Mouse (Mus musculus): ENCODE results near the gene Atp9a. TPM values are rescaled to one million over a fixed set of nuclear protein-coding genes. Genes with fewer than 3 reads are reported as not detected.
A peak's percentile ranks its signal among the peaks of the same experiment; 100 is the strongest.
"Not testable (repeated sequence)": the region's sequence is repeated elsewhere in the genome, so short reads cannot be mapped to it uniquely, and the experiment has no call there.

The Atp9a gene
- polyA plus RNA-seq, 1 experiment from 2014 or later, result 60.4 TPM

DNA sequence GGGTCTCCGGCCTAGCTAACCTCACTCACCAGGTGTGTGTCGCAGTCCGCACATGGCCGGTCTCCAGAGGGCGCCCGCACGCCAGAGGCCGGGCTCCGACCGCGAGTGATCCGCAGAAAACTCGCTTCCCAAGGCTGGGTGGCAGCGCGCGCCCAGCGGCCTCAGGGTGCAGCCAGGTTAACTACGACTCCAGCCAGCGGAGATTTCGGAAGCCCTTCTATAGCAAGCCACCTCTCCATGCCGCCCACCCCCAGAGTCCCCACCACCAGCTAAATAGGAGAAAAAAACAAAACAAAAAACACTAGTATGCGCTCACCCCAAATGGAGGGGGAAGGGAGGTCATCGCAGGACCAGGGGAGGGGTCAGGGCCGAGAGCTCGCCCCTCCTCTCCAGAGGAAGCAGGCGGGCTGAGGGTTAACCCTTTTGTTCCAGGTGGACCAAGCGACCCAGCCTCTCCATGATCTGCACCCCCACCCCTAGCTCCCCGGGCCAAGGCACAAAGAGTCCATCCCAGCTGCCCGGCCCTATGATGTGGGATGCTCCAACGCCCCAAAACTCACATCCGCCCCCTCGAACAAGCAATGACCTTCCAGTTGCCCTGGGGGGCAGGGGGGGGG lies 23.0 kb upstream of the Atp9a start:
- Histone ChIP-seq H3K4me1 (peaks cover 49% of the 10 kb centered on the region), H3K27ac (replicated peaks) (peak overlapping the region; percentile 11; the same call in 1 of the 2 replicates), H3K9ac (replicated peaks) (peak overlapping the region; percentile 49; the same call in 1 of the 2 replicates), H3K27me3 (peaks cover 62% of the 10 kb centered on the region), H3K9me3 (no peaks in the 10 kb centered on the region), H3K4me3 (peak overlapping the region; percentile 48), H3K4me2 (replicated peaks) (peak overlapping the region; percentile 80), H3K36me3 (no peaks in the 10 kb centered on the region)
- ATAC-seq (replicated peaks), result 0 out of 2 replicates have a peak, but pooled peaks have one; percentile 18
- WGBS, result under 1% methylated on average over 32 of the region's 32 CpGs

- Histone ChIP-seq H3K27me3 (peaks cover 57% of the 10 kb centered on the region), H3K9me3 (no peaks in the 10 kb centered on the region), H3K36me3 (no peaks in the 10 kb centered on the region), H3K4me3 (peak overlapping the region; percentile 48), H3K4me1 (peaks cover 49% of the 10 kb centered on the region), H3K4me2 (replicated peaks) (peak overlapping the region; percentile 80), H3K9ac (replicated peaks) (no peak overlapping the region), H3K27ac (replicated peaks) (no peak overlapping the region)
- WGBS, result 4% methylated on average over 9 of the region's 9 CpGs
- no peak for ATAC-seq (replicated peaks)
Observed at GRCm38 (mm10) chr2:168764460-168764867, 22.3 kb upstream of the Atp9a start.

DNA sequence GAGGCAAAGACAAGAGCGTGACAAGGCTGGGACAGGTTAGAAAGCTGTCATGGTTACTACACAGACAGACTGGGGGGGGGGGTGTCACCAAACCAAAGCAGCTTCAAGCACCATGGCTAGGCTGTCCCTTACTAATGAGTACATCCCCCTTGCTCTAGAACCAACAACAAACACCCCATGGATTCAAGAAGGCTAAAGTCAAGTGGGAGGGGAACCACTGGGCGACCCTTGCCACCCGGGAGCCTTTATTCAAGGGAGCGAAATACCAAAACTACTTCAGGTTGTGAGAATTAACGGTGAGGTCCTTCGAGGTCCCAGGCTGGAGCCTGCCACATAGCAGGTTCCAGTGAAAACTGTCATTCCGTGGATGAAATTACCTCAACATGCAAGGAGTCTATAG lies 21.6 kb upstream of the Atp9a start:
- Histone ChIP-seq H3K36me3 (no peaks in the 10 kb centered on the region), H3K4me2 (replicated peaks) (peak overlapping the region; percentile 80), H3K9me3 (no peaks in the 10 kb centered on the region), H3K27ac (replicated peaks) (no peak overlapping the region), H3K27me3 (peaks cover 51% of the 10 kb centered on the region), H3K4me3 (peak overlapping the region; percentile 48), H3K9ac (replicated peaks) (no peak overlapping the region), H3K4me1 (peaks cover 49% of the 10 kb centered on the region)
- WGBS, result 4% methylated on average over 7 of the region's 7 CpGs
- no peak for ATAC-seq (replicated peaks)

- no peak for ATAC-seq (replicated peaks)
- Histone ChIP-seq H3K9me3 (no peaks in the 10 kb centered on the region), H3K9ac (replicated peaks) (peak overlapping the region; percentile 25), H3K27me3 (peaks cover 37% of the 10 kb centered on the region), H3K4me2 (replicated peaks) (peak overlapping the region; percentile 30), H3K27ac (replicated peaks) (no peak overlapping the region), H3K4me3 (peak overlapping the region; percentile 14; the same call in 1 of the 2 replicates), H3K4me1 (peaks cover 49% of the 10 kb centered on the region), H3K36me3 (no peaks in the 10 kb centered on the region)
- WGBS, result 1% methylated on average over 12 of the region's 12 CpGs
Observed at GRCm38 (mm10) chr2:168762411-168762815, 20.2 kb upstream of the Atp9a start.

- no peaks in the 10 kb centered on the region for H3K9me3 ChIP-seq
- no peak for ATAC-seq (replicated peaks)
- no peaks in the 10 kb centered on the region for H3K36me3 ChIP-seq
- peaks cover 45% of the 10 kb centered on the region for H3K4me1 ChIP-seq
- WGBS, result 4% methylated on average over 4 of the region's 4 CpGs
- H3K4me3 ChIP-seq, result peak overlapping the region; percentile 14; the same call in 1 of the 2 replicates
- H3K27ac ChIP-seq (replicated peaks), result no peak overlapping the region
- peak overlapping the region; percentile 30 for H3K4me2 ChIP-seq (replicated peaks)
- peaks cover 33% of the 10 kb centered on the region for H3K27me3 ChIP-seq
- H3K9ac ChIP-seq (replicated peaks), result peak overlapping the region; percentile 25; the same call in 1 of the 2 replicates
Observed at GRCm38 (mm10) chr2:168761954-168762353, 19.7 kb upstream of the Atp9a start.

DNA sequence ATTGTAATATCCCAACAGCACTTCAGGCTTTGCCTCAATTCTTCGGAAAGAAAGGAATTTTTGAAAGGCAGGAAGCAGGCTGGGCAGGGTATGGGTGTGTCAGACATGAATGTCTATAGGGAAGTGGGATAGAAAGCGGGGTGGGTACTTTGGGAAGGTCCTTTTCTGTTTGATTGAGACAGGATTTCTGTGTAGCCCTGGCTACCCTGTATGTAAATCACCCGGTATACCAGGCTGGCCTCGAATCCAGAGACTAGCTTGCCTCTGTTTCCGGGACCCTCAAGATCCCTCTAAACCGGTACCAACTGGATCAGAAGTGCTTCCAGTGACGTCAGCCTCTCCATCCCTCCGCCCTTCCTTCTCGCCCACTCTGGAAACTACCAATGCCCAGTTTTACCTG lies 18.9 kb upstream of the Atp9a start:
- H3K9me3 ChIP-seq, result no peaks in the 10 kb centered on the region
- H3K27ac ChIP-seq (replicated peaks), result no peak overlapping the region
- H3K36me3 ChIP-seq, result no peaks in the 10 kb centered on the region
- no peak overlapping the region for H3K4me2 ChIP-seq (replicated peaks)
- ATAC-seq (replicated peaks), result no peak
- H3K27me3 ChIP-seq, result peaks cover 27% of the 10 kb centered on the region
- 83% methylated on average over 9 of the region's 9 CpGs for WGBS
- no peak overlapping the region for H3K9ac ChIP-seq (replicated peaks)
- H3K4me1 ChIP-seq, result peaks cover 37% of the 10 kb centered on the region
- H3K4me3 ChIP-seq, result no peak overlapping the region

DNA sequence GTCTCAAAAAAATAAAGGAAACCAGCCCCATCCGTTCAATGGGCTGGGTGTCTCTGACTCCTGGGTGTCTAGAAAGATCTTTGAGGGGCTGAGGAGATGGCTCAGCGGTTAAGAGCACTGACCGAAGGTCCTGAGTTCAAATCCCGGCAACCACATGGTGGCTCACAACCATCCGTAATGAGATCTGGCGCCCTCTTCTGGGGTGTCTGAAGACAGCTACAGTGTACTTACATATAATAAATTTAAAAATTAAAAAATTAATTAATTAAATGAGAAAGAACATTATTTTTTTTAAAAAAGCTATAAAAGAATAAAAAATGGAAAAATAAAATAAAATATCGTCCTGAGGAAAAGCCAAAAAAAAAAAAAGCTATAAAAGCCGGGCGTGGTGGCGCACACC lies 2.2 kb upstream of the Atp9a start:
- ATAC-seq (replicated peaks); H3K9ac ChIP-seq (replicated peaks); H3K9me3 ChIP-seq; H3K4me3 ChIP-seq; H3K4me2 ChIP-seq (replicated peaks); H3K36me3 ChIP-seq; H3K27me3 ChIP-seq; H3K27ac ChIP-seq (replicated peaks); H3K4me1 ChIP-seq: not testable (repeated sequence)
- 88% methylated on average over 10 of the region's 10 CpGs for WGBS

DNA sequence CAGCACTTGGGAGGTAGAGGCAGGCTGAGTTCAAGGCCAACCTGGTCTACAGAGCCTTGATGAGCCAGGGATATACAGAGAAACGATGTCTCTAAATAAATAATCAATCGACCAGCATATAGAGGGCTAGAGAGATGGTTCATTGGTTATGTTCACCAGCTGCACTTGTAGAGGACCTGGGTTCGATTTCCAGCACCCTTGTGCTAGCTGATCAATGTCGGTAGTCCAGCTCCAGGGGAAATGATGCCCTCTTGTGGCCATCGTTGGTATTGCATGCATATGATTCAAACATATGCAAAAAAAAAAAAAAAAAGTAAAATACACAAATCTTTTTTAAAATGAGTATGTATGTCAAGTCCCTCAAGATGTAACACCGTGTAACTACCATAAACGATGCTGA lies 440 bp upstream of the Atp9a start:
- Histone ChIP-seq H3K4me3 (peak overlapping the region; percentile 96), H3K4me2 (replicated peaks) (peak overlapping the region; percentile 67), H3K36me3 (no peaks in the 10 kb centered on the region), H3K9ac (replicated peaks) (no peak overlapping the region), H3K27ac (replicated peaks) (peak overlapping the region; percentile 97), H3K27me3 (no peaks in the 10 kb centered on the region), H3K4me1 (peaks cover 10% of the 10 kb centered on the region; the same call in 1 of the 2 replicates), H3K9me3 (no peaks in the 10 kb centered on the region)
- ATAC-seq (replicated peaks), result no peak; the same call in 1 of the 2 replicates
- WGBS, result 16% methylated on average over 7 of the region's 7 CpGs

GRCm38 (mm10) chr2:168741273-168742058 lies 743 bp downstream of the Atp9a start:
- H3K9ac ChIP-seq (replicated peaks), result peak overlapping the region; percentile 94
- H3K4me1 ChIP-seq, result peaks cover 10% of the 10 kb centered on the region; the same call in 1 of the 2 replicates
- H3K9me3 ChIP-seq, result no peaks in the 10 kb centered on the region
- WGBS, result under 1% methylated on average over 87 of the region's 108 CpGs
- H3K4me2 ChIP-seq (replicated peaks), result peak overlapping the region; percentile 67
- peak; percentile 82 for ATAC-seq (replicated peaks)
- peak overlapping the region; percentile 97 for H3K27ac ChIP-seq (replicated peaks)
- H3K27me3 ChIP-seq, result no peaks in the 10 kb centered on the region
- peak overlapping the region; percentile 96 for H3K4me3 ChIP-seq
- no peaks in the 10 kb centered on the region for H3K36me3 ChIP-seq

DNA sequence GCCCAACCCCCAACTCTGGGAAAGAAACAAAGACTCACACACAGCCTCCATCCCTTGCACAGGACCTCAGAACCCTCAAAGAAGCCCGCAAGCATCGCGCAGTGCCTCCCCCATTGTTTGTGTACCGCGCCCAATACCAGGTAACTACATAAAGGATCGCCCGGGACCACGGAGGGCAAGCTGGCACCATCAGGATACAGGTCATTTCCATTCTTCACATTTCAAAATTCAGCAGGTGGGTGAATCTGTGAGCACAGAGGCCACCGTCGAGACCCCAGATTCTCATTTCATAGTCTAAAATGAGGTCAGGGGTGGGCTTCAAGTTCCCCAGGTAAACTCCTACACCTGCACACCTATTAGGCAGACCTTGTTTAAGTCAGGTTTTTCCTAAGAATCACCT lies 1.7 kb downstream of the Atp9a start:
- 85% methylated on average over 10 of the region's 10 CpGs for WGBS
- ATAC-seq (replicated peaks), result no peak

GRCm38 (mm10) chr2:168738854-168739253 lies 3.4 kb downstream of the Atp9a start:
- no peak for ATAC-seq (replicated peaks)
- no peak overlapping the region for H3K4me3 ChIP-seq
- no peaks in the 10 kb centered on the region for H3K36me3 ChIP-seq
- no peaks in the 10 kb centered on the region for H3K9me3 ChIP-seq
- H3K27ac ChIP-seq (replicated peaks), result no peak overlapping the region
- H3K4me2 ChIP-seq (replicated peaks), result no peak overlapping the region
- peaks cover 14% of the 10 kb centered on the region; the same call in 1 of the 2 replicates for H3K4me1 ChIP-seq
- 96% methylated on average over 1 of the region's 1 CpGs for WGBS
- H3K9ac ChIP-seq (replicated peaks), result no peak overlapping the region
- no peaks in the 10 kb centered on the region for H3K27me3 ChIP-seq

More for the DNA sequence above, 1.7 kb downstream of the Atp9a start:
- no peaks in the 10 kb centered on the region for H3K36me3 ChIP-seq
- H3K9me3 ChIP-seq, result no peaks in the 10 kb centered on the region
- peaks cover 10% of the 10 kb centered on the region; the same call in 1 of the 2 replicates for H3K4me1 ChIP-seq
- H3K9ac ChIP-seq (replicated peaks), result no peak overlapping the region
- H3K4me3 ChIP-seq, result peak overlapping the region; percentile 96
- no peaks in the 10 kb centered on the region for H3K27me3 ChIP-seq
- H3K27ac ChIP-seq (replicated peaks), result peak overlapping the region; percentile 97
- H3K4me2 ChIP-seq (replicated peaks), result peak overlapping the region; percentile 45

- peaks cover 15% of the 10 kb centered on the region; the same call in 1 of the 2 replicates for H3K4me1 ChIP-seq
- no peaks in the 10 kb centered on the region for H3K36me3 ChIP-seq
- H3K4me2 ChIP-seq (replicated peaks), result no peak overlapping the region
- no peak overlapping the region for H3K27ac ChIP-seq (replicated peaks)
- no peak for ATAC-seq (replicated peaks)
- no peaks in the 10 kb centered on the region for H3K9me3 ChIP-seq
- WGBS, result 91% methylated on average over 10 of the region's 10 CpGs
- no peaks in the 10 kb centered on the region for H3K27me3 ChIP-seq
- H3K4me3 ChIP-seq, result no peak overlapping the region
- H3K9ac ChIP-seq (replicated peaks), result no peak overlapping the region
Observed at GRCm38 (mm10) chr2:168737878-168738277, 4.3 kb downstream of the Atp9a start.
